Mouse (Mus musculus): Measurements from ENCODE around the gene A930004D18Rik. TPM values are rescaled to one million over a fixed set of nuclear protein-coding genes. Genes with fewer than 3 reads are reported as not detected.

Gene A930004D18Rik
- 1 to 10 TPM; 2.3 to 2.9 TPM for polyA plus RNA-seq (2017; shearing (Covaris generic))

GRCm38 (mm10) chr2:18037491-18037890, at the start of gene A930004D18Rik:
A930004D18Rik (minus strand) TSS chr2:18037737.
- ATAC-seq: no peak

- ATAC-seq: no peak
Measured at GRCm38 (mm10) chr2:18080182-18080860, 42.8 kb upstream of the A930004D18Rik start.

GRCm38 (mm10) chr2:18071947-18072346, 34.4 kb upstream of the A930004D18Rik start:
- ATAC-seq: no peak

GRCm38 (mm10) chr2:18068071-18068796, 30.7 kb upstream of the A930004D18Rik start:
- ATAC-seq: no peak

GRCm38 (mm10) chr2:18066436-18066835, 28.9 kb upstream of the A930004D18Rik start:
- no peak for ATAC-seq

GRCm38 (mm10) chr2:18065708-18066030, 28.1 kb upstream of the A930004D18Rik start:
- ATAC-seq: no peak

- peak; percentile 33 for ATAC-seq
Measured at GRCm38 (mm10) chr2:18064941-18065707, 27.6 kb upstream of the A930004D18Rik start.

- peak; percentile 82 for ATAC-seq
Measured at GRCm38 (mm10) chr2:18064356-18064858, 26.9 kb upstream of the A930004D18Rik start.

- peak; percentile 31 for ATAC-seq
Measured at GRCm38 (mm10) chr2:18063763-18064251, 26.3 kb upstream of the A930004D18Rik start.

- no peak for ATAC-seq
Measured at GRCm38 (mm10) chr2:18060396-18060795, 22.9 kb upstream of the A930004D18Rik start.

GRCm38 (mm10) chr2:18059891-18060290, 22.4 kb upstream of the A930004D18Rik start:
- ATAC-seq: no peak

- ATAC-seq: no peak
Measured at GRCm38 (mm10) chr2:18059063-18059462, 21.5 kb upstream of the A930004D18Rik start.

GRCm38 (mm10) chr2:18058146-18058708, 20.7 kb upstream of the A930004D18Rik start:
- ATAC-seq: no peak

- peak; percentile 29 for ATAC-seq
Measured at GRCm38 (mm10) chr2:18057336-18058145, 20.0 kb upstream of the A930004D18Rik start.

GRCm38 (mm10) chr2:18056786-18057255, 19.3 kb upstream of the A930004D18Rik start:
- ATAC-seq: peak; percentile 81

GRCm38 (mm10) chr2:18055929-18056785, 18.6 kb upstream of the A930004D18Rik start:
- ATAC-seq: peak; percentile 66

- no peak for ATAC-seq
Measured at GRCm38 (mm10) chr2:18055016-18055928, 17.7 kb upstream of the A930004D18Rik start, which contains the start of gene Mllt10. Mllt10 (plus strand) TSS chr2:18055237.

GRCm38 (mm10) chr2:18053951-18054530, 16.5 kb upstream of the A930004D18Rik start:
- ATAC-seq: no peak
